Mouse (Mus musculus) Patski (cell line): ENCODE measurements at regions not wholly inside any gene's neighbourhood (a gene's known extent, or its start where the extent isn't known, plus 50 kb on each side); places are given as distances from the start of the nearest gene placed in this dataset.

Experiments used
- ATAC-seq: fragments of 100-300 bp; one replicate; pipeline ENCODE4 v1.8.0; 2021
- CTCF ChIA-PET: fragments of 350-600 bp; sonication (Branson Sonifier 250); formaldehyde crosslinking; loops from one replicate; lab custom pipeline; 2022; ENCODE audit warnings: inconsistent platforms; lab: Charles Lee
- POLR2A ChIA-PET: fragments of 350-600 bp; sonication (Branson Sonifier 250); formaldehyde crosslinking; loops from one replicate; lab custom pipeline; 2022; ENCODE audit warnings: antibody characterized with exemption, inconsistent platforms; lab: Charles Lee
- DNase-seq: peaks from one replicate; pipeline ENCODE4 v3.0.0-alpha.2; 2011; ENCODE audit warnings: low read depth, low spot score
- H3K27me3 ChIP-seq: fragments of 371-371 bp; one replicate; pipeline ENCODE4 v1.5.1; 2021
- CTCF ChIP-seq: fragments of 100-300 bp; IDR thresholded peaks from one replicate; pipeline ENCODE4 v1.5.1; 2021
- in situ Hi-C: fragments of 300-500 bp; cut with MboI; formaldehyde crosslinking; loops from 3 replicates; pipeline ENCODE4 v1.11.1; 2018; ENCODE audit warnings: low pct_unique_long_range_greater_than_20kb, mixed read lengths

- DNase-seq (no peak), ATAC-seq (no peak)
- no peak for TF ChIP-seq CTCF
- H3K27me3 ChIP-seq = no peaks in the 10 kb centered on the region
- in situ Hi-C loops = no loop called here
- ChIA-PET POLR2A (no interaction called here), CTCF (interaction anchor here (1.1 kb wide), 1 partner anchor 14 kb away, joined by 3 read pairs; no protein-coding TSS in a partner anchor)
Observed at GRCm38 (mm10) chr2:51850581-51850980, 84.4 kb downstream of the Rbm43 start.

- in situ Hi-C loops = no loop called here
- POLR2A ChIA-PET = no interaction called here
- CTCF ChIA-PET = interaction anchor here (1.1 to 1.7 kb wide), 2 partner anchors 10 to 13 kb away, joined by 3 to 8 read pairs; no protein-coding TSS in a partner anchor
- no peak for ATAC-seq
- TF ChIP-seq CTCF = no peak
- DNase-seq = no peak
- H3K27me3 ChIP-seq = no peaks in the 10 kb centered on the region
Observed at GRCm38 (mm10) chr2:51851711-51852110, 83.3 kb downstream of the Rbm43 start.

GRCm38 (mm10) chr2:51857226-51857625, 77.7 kb downstream of the Rbm43 start:
- ChIA-PET CTCF (interaction anchor here (1.7 kb wide), 1 partner anchor 9 kb away, joined by 4 read pairs; no protein-coding TSS in a partner anchor), POLR2A (no interaction called here)
- TF ChIP-seq CTCF = no peak
- H3K27me3 ChIP-seq = peaks cover 3% of the 10 kb centered on the region
- in situ Hi-C loops = no loop called here
- no peak for DNase-seq
- ATAC-seq = no peak

- H3K27me3 ChIP-seq = no peaks in the 10 kb centered on the region
- CTCF ChIA-PET = interaction anchor here (1.4 to 2.7 kb wide), 2 partner anchors 10 to 13 kb away, joined by 3 to 8 read pairs; no protein-coding TSS in a partner anchor
- POLR2A ChIA-PET = no interaction called here
- in situ Hi-C loops = no loop called here
- DNase-seq (no peak), ATAC-seq (no peak)
- TF ChIP-seq CTCF = no peak
Observed at GRCm38 (mm10) chr2:51866045-51866444, 68.9 kb downstream of the Rbm43 start.

- ATAC-seq (no peak), DNase-seq (no peak)
- no peak for TF ChIP-seq CTCF
- H3K27me3 ChIP-seq = no peaks in the 10 kb centered on the region
- CTCF ChIA-PET = interaction anchor here (1.3 kb wide), 1 partner anchor 11 kb away, joined by 4 read pairs; no protein-coding TSS in a partner anchor
- in situ Hi-C loops = no loop called here
- POLR2A ChIA-PET = no interaction called here
Observed at GRCm38 (mm10) chr2:51868878-51869510, 66.0 kb downstream of the Rbm43 start.

GRCm38 (mm10) chr2:51871571-51871970, 63.4 kb downstream of the Rbm43 start:
- POLR2A ChIA-PET = no interaction called here
- ATAC-seq (no peak), DNase-seq (no peak)
- no peaks in the 10 kb centered on the region for H3K27me3 ChIP-seq
- CTCF ChIA-PET = no interaction called here
- no peak for TF ChIP-seq CTCF
- in situ Hi-C loops = no loop called here
